Mouse (Mus musculus): ENCODE data around the gene Cpa4.

DNA sequence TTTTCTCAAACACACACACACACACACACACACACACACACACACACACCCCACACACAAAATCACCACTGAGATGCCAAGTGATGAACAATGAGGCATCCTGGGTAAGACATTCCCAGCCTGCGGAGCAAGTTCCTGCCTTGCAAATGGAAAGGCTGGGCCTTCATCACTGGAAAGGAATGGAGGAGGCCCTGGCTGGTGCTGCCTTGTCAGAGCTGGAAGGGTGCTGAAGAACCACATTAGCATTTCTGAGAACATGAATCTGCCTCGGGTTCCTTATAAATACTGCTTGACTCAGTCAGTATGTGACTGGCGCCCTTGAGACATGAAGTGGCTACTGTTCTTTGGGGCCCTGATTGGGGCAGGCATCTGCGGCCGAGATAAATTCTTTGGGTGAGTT lies at the start of gene Cpa4:
- TF ChIP-seq CTCF (IDR thresholded peaks at IDR 0.05) (no peak), EP300 (IDR thresholded peaks at IDR 0.05) (no peak)
